Mouse (Mus musculus) spleen, postnatal 4 days (tissue): ENCODE measurements around the gene Fam221a.
"Not testable (repeated sequence)": the region's sequence is repeated elsewhere in the genome, so short reads cannot be mapped to it uniquely, and the experiment has no call there.

ENCODE experiments used
- DNase-seq, 2 experiments: peaks; one replicate each; pipeline ENCODE4 v3.0.0; 2022; ENCODE audit warnings: low spot score in 2 of 2

The Fam221a gene

GRCm38 (mm10) chr6:49378328-49378727 is 10.8 kb downstream of the Fam221a start:
- no peak for DNase-seq

DNA sequence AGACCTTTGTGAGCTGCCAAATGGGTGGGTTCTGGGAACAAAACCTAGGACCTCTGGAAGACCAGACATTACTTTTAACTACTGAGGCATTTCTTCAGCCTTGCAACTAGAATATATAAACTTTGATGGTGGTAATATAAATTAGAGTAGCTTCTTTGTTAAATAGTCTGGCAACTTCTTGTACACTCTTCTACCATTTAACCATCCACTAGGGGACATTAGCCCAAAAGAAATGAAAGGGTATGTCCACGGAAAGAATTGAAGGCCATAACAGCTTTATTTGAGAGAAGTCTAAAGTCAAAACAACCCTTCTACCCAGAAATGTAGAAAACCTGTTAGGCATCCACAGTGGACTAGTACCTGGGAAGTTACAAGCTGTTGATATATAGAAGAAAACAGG is 26.7 kb downstream of the Fam221a start:
- DNase-seq: no peak

DNA sequence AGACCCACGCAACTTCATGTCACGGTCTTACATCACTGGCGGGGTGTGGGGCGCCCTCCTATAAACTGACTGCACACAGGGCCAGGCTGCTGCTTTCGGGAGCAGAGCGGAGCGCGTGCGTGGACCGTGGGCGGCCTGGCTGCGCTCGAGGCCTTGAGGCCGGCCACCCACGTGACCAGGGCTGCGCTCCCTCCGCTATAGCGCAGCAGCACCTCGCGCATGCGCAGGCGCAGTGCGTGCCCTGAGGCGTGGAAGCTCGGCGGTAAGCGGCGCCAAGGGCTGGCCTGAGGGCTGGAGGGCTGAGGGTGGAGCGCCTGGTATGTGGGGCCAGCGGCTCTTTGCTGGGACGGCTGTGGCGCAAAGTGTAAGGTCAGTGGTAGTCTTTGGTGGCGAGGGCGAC is 27.8 kb downstream of the Fam221a start, which contains the start of gene Stk31:
Gene Stk31 (plus strand): TSS at position 289 of the 400 bp plus-strand sequence.
- no peak for DNase-seq

DNA sequence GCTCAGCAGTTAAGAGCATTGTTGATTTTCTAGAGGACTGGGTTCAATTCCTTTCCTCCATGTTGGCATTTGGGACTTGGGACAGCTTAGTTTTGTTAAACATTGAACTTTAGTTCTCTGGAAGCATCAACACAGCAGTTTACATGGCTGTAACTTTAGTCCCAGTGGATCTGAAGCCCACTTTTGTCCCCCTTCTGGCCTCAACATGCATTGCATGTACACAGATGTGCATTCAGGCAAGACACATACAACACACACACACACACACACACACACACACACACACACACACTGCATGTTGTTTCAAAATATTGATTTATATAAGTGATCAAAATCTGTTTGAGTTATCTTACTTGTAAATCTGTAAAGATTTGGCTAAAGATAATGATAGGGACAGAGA is 29.9 kb downstream of the Fam221a start:
- no peak for DNase-seq

DNA sequence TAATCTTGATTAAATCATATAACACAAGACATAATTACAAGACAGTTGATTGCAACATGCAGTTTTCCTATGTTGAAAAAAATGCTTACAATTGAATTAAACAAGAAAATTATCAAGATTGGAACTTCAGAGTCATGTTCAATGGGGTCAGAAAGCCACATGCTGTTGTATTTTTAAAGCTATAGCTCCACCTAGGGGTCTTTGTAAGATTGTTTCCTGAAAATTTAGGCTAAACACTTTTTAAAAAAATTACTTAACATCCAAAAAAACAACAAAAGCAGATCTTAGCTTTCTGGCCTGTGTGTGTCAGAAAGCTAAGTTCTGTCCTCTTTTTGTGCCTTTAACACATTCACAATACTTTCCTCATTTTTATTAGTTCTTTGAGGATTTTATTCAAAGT is 30.8 kb downstream of the Fam221a start:
- no peak for DNase-seq

- DNase-seq: no peak
Measured at GRCm38 (mm10) chr6:49410830-49411229, 43.3 kb downstream of the Fam221a start.

DNA sequence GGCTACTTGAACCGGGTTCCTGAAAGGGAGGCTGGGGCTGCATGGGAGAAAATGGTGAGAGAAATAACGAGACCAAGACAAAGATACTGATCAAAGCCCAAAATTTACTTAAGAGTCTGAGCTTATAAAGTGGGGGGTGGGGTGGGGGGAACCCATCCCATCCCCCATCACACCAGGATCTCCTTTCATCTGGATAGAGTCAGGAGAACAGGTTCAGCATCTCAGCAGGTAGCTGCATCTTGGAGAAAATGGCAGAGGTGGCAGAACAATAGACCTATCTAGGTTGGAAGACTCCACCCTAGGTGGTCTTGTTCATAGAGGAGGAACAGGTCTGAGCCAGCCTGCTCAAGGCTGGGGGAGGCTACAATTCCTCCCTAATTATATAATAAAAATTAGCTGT is 45.4 kb downstream of the Fam221a start:
- DNase-seq: not testable (repeated sequence)

- DNase-seq: no peak
Measured at GRCm38 (mm10) chr6:49415971-49416370, 48.4 kb downstream of the Fam221a start.

DNA sequence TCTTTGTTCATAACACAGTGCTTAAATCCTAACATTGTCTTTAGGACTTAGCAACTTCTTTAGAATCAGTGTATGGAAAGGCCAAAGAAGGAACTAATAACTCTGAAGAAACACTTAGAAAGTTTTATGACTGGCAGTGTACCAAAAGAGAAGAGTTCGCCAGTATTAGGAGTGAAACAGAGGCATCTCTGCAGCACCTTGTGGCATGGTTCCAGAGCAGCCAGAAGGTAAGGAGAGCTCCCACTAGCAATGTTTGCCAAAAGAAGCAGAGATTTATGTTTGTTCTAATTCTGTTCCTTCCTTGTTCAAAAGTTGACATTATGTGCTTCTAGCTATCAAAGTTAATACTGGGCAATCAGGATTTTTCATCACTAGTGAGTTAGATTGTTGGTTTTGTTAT is 69.8 kb downstream of the Fam221a start:
- no peak for DNase-seq
